Mouse (Mus musculus): ENCODE measurements around the gene Tmem201.

Gene Tmem201

GRCm38 (mm10) chr4:149714542-149714941, 23.3 kb downstream of the Tmem201 start:
- DNase-seq: no peak

GRCm38 (mm10) chr4:149711955-149712354, 25.9 kb downstream of the Tmem201 start:
- peak; percentile 66 for DNase-seq

DNA sequence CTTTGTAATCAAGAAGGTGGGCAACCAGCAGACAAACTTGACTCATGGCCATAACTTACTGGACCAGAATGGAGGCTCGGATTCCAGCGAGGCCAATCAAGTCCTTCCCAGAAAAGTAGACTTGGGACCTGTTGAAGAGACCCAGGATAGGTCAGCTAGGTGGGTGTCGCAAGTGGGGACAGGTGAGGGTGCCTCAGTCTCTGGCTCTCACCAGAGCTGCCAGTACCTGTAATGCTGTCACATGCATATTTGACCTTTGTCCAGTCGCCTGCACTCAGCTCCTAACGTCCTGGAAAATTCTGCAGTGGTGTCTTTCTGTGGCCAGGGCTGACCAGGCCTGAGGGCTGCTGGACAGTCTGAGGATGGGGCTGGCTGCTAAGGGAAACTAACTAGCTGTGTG, 26.4 kb downstream of the Tmem201 start:
- no peak for DNase-seq

GRCm38 (mm10) chr4:149710510-149710909, 27.3 kb downstream of the Tmem201 start:
- peak; percentile 83 for DNase-seq

DNA sequence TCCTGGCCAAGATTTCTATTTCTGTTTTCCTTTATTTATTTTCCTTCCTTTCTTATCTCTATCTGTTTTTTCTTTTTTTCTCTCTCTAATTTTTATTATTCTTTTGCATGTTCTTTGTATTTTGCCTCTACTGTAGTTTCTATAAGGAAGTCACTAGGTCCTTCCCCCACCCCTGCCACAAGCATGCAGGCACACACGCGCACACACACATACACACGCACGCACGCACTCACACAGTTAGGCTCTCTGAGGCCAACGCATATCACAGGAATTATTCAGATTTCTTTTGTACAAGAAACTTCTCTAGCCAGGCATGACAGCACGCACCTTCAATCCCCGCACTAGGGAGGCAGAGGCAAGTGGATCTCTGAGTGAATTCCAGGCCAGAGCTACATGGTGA, 31.9 kb downstream of the Tmem201 start:
- DNase-seq: no peak

GRCm38 (mm10) chr4:149705298-149705697, 32.5 kb downstream of the Tmem201 start:
- DNase-seq: no peak

DNA sequence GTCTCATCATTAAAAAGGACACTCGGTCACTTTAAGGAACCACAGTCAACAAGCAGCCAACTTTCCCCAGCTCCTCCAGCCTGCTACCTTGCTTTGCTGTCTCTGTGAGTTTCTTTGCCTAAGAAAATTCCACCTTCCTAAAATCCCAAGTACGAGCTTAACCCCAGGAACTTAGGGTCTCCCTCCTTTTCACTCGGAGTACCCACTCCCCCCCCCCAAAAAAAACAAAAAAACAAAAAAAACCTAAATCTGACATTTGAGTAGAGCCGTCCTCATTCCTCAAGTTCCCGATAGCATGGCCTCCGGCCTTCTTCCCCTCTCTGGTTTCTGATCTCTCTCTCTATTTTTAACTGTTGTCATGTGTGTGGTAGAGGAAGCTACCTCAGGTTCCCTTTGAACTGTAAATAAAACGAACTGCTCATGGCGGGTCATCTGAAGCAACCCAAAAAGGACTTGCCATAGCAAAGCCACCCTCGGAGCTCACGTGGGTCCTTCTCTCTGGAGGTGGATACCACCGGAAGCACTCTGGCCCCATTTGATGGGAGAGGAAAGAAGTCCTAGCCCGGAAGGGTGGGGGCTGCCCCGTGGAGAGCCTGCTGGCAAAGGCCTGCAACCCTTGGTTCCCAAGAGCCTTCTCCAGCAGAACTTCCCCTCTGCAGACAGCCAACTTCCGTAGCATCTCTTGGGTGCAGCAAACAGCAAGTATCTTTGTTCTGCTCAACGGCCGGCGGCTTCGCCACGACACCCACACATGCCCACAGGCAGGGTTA, 35.4 kb downstream of the Tmem201 start, which contains the start of gene Pik3cd:
Pik3cd (minus strand) TSS at position 362 of the 770 bp plus-strand sequence.
- peak; percentile 51 for DNase-seq

- peak; percentile 62 for DNase-seq
Observed at GRCm38 (mm10) chr4:149701426-149702209, 36.2 kb downstream of the Tmem201 start.

DNA sequence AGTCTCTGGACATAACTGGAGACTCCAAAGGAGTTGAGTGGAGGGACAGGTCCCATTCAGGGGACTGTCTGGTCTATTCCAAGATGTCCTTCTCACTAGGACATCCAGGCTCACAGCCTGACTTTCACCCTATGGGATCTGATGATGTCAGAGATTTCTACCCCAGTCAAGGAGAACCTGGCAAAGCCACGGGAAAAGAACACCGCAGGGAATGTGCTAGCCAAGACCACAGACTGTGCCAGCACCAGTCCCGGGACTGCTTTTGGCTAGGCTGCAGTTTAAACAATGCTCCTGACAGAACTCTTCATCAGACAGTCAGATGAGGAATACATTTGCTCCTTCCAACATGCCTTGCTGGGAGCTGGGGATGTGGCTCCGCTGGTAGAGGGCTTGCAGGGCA, 37.9 kb downstream of the Tmem201 start:
- no peak for DNase-seq

DNA sequence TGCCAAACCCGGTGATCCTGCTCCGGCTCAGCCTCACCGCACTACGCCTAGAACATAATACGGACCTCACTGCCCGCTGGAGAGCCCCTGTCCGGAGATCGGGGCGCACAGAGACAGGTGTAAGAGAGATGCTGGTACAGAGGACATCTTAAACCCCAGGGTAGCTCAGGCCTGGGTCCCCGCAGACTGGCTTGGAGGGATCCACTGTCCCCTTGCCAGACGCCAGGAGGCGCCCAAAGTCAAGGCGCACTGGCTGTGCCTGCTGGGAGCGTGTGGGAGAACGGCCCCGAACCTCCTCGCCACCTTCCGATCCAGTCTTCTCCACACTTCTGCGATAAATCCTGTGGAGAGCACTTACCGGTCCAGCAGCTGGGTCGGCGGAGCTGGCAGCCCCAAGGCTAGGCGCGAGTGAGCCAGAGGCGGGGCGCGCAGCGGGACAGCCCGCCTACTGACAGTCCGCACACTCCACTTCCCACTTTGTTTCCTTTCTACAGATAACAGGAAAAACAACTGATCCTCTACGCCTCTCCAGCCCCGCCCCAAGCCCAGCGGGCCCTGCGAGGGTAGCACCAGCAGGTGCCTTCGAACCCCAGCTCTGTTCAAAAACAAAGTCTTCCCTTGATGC, 39.5 kb downstream of the Tmem201 start:
- DNase-seq: peak; percentile 70

DNA sequence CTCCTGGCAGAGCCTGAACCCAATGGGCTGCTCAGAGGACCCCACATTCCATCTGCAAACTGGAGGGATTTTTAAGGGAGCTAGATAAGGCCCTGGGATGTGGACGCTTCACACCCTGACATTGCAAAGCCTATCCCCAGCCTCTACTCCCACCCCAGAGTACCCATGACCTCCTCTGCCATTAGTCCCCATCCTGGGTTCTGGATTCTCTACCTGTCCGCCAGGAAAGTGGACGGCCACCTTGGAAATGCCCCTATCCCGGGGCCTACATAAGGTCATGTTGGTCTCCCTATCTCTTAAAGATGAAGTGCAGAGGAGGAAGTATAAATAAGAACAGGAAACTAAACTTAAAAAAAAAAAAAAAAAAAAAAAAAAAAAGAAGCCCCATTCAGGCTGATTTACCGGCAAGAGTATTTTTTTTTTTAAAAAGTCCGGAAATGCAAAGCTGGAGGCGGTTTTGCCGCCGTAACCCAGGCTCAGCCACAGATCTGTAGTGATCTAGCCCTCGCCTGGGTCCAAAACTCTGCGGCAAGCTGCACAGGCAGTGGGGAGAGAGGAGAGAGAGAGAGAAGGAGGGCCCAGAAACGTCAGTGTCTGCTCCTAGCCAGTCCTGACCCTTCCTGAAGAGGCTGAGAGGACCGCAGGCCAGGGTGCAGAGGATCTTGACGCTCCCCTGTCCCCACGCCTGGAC, 40.2 kb downstream of the Tmem201 start:
- DNase-seq: peak; percentile 35

GRCm38 (mm10) chr4:149696189-149696971, 41.5 kb downstream of the Tmem201 start:
- peak; percentile 51 for DNase-seq

GRCm38 (mm10) chr4:149691368-149691767, 46.5 kb downstream of the Tmem201 start:
- no peak for DNase-seq

GRCm38 (mm10) chr4:149690828-149691280, 47.0 kb downstream of the Tmem201 start:
- DNase-seq: no peak

- DNase-seq: no peak
Observed at GRCm38 (mm10) chr4:149689822-149690700, 47.8 kb downstream of the Tmem201 start.

- no peak for DNase-seq
Observed at GRCm38 (mm10) chr4:149688861-149689260, 49.0 kb downstream of the Tmem201 start.

DNA sequence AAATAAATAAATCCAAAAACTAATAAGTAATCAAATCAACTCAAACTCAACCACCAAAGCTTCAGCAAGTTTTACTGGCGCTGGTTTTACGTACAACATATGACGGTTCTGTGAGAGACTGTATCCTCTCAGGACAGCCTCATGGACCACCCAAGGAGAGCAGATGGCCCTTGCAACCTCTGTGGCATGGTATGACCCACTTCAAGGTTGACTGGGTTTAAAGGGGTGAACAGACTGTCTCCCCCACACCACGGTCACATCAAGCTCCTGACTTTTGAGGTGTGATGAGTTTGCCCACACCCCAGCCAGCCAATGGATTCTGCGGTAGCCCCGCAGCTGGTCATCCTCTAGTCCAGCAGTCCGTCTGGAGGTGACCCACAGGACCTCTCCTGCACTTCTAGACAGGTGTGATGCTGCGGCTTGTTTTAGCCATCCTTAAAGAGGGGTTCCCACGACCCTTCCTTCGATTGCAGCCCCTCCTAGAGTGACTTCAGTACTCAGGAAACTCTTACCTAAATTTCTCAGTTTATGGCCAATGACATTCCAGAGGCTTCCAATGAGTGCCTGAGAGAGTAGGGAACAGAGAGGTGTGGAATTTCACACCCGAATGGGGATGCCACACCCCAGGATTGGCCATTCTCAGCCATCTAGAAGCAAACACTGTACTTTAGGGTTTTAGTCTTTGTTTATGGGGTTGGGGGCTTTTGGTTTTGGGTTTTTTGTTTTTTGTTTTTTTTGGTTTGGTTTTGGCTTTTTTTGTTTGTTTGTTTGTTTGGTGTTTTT, 52.8 kb downstream of the Tmem201 start:
- no peak for DNase-seq

- no peak for DNase-seq
Observed at GRCm38 (mm10) chr4:149683875-149684274, 54.0 kb downstream of the Tmem201 start.

- no peak for DNase-seq
Observed at GRCm38 (mm10) chr4:149679056-149679770, 58.6 kb downstream of the Tmem201 start.
